Mouse (Mus musculus) colon, adult 2 months (tissue): ENCODE results near the gene Syt2. TPM values are rescaled to one million over a fixed set of nuclear protein-coding genes. Genes with fewer than 3 reads are reported as not detected.

Experiments
- polyA plus RNA-seq: library from polyadenylated mRNA; depleted of rRNA; stranded (reverse); fragments of >200 nt; gene quantifications from 2 replicates; pipeline ENCODE4 v1.2.3, GENCODE M21; 2012; rRNA removed

Syt2 gene
- polyA plus RNA-seq: 0.52 and 1.7 TPM in 2 replicates

DNA sequence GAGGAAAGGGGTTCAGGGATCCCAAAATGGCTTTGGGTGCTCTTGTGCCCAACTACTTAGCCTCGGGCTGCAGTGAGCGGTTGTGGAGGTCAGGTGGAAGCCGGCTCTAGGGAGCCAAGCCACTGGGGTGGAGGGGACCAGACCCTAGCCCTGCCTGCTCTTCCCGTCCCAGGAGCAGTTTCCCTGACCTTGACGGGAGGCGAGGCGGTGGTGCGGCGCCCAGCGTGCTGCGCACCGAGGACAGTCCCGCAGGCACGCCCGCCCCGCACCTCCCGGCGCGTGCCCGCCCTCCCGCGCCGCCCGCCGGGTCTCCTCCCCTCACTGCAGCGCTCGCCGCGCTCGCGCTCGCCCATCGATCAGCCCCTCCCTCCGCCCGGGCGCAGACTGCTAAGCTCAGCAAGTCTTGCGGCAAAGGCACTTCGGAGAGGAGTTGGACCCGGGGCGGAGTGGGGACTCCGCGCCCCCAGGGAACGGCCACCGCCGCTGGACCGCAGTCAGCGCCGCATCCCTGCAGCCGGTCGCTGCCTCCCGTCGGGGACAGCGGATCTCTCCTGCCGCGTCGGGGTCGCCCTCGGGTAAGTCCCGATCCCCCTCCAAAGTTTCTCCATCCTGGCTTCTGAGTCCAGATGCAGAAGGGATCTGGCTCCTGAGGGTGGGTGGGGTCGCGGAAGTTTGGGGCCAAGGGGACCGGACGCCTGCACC lies at the start of gene Syt2:
TSS of gene Syt2 (plus strand) at position 417 of the 702 bp plus-strand sequence.

Other genes with a start within 250 kb of the Syt2 start
- gene Cyb5r1, start 241.1 kb upstream of the Syt2 start, polyA plus RNA-seq: 28.1 and 32.6 TPM in 2 replicates
- 143 and 183 TPM in 2 replicates for gene Adipor1, start 231.3 kb upstream of the Syt2 start, polyA plus RNA-seq
- gene Klhl12, start 191.1 kb upstream of the Syt2 start, polyA plus RNA-seq: 4.0 and 4.8 TPM in 2 replicates
- 10.3 and 11.5 TPM in 2 replicates for gene Rabif, start 152.0 kb upstream of the Syt2 start, polyA plus RNA-seq
- gene Mgat4e, start 97.0 kb upstream of the Syt2 start, polyA plus RNA-seq: not detected in 2 replicates
- 11.4 and 14.4 TPM in 2 replicates for gene Kdm5b, start 86.5 kb upstream of the Syt2 start, polyA plus RNA-seq